Mouse (Mus musculus): ENCODE data around the gene Trim67. TPM values are rescaled to one million over a fixed set of nuclear protein-coding genes. Genes with fewer than 3 reads are reported as not detected.

Trim67 gene
- polyA plus RNA-seq, 1 experiment from 2014 or later: 0.36 TPM

- Histone ChIP-seq H3K27ac (no peak overlapping the region), H3K27me3 (peaks cover 69% of the 10 kb centered on the region), H3K4me2 (no peak overlapping the region), H3K4me3 (replicated peaks) (no peak overlapping the region), H3K9me3 (replicated peaks) (no peaks in the 10 kb centered on the region), H3K36me3 (no peaks in the 10 kb centered on the region), H3K9ac (no peak overlapping the region), H3K4me1 (peaks cover 34% of the 10 kb centered on the region)
- 64% methylated on average over 8 of the region's 8 CpGs for WGBS
- ATAC-seq (replicated peaks; ENCODE audit: low FRiP score): no peak
Measured at GRCm38 (mm10) chr8:124795781-124796488, 3.0 kb downstream of the Trim67 start.

- 46% methylated on average over 11 of the region's 11 CpGs for WGBS
- Histone ChIP-seq H3K4me2 (no peak overlapping the region), H3K36me3 (no peaks in the 10 kb centered on the region), H3K27me3 (peaks cover 31% of the 10 kb centered on the region), H3K27ac (no peak overlapping the region), H3K4me1 (no peaks in the 10 kb centered on the region), H3K9me3 (replicated peaks) (no peaks in the 10 kb centered on the region), H3K9ac (no peak overlapping the region), H3K4me3 (replicated peaks) (no peak overlapping the region)
- ATAC-seq (replicated peaks; ENCODE audit: low FRiP score): no peak
Measured at GRCm38 (mm10) chr8:124800542-124800941, 7.7 kb downstream of the Trim67 start.

GRCm38 (mm10) chr8:124803824-124804702 is 11.2 kb downstream of the Trim67 start:
- Histone ChIP-seq H3K9me3 (replicated peaks) (no peaks in the 10 kb centered on the region), H3K4me3 (replicated peaks) (no peak overlapping the region), H3K9ac (no peak overlapping the region), H3K27me3 (0 out of 2 replicates have a peak, but pooled peaks cover 10% of the 10 kb centered on the region), H3K27ac (no peak overlapping the region), H3K4me1 (no peaks in the 10 kb centered on the region), H3K36me3 (no peaks in the 10 kb centered on the region), H3K4me2 (no peak overlapping the region)
- no peak for ATAC-seq (replicated peaks; ENCODE audit: low FRiP score)
- 70% methylated on average over 12 of the region's 12 CpGs for WGBS

- no peak overlapping the region for H3K4me2 ChIP-seq
- H3K9me3 ChIP-seq (replicated peaks): no peaks in the 10 kb centered on the region
- no peaks in the 10 kb centered on the region for H3K4me1 ChIP-seq
- ATAC-seq (replicated peaks; ENCODE audit: low FRiP score): no peak
- 78% methylated on average over 4 of the region's 4 CpGs for WGBS
- no peak overlapping the region for H3K27ac ChIP-seq
- H3K36me3 ChIP-seq: no peaks in the 10 kb centered on the region
- H3K4me3 ChIP-seq (replicated peaks): no peak overlapping the region
- 0 out of 2 replicates have a peak, but pooled peaks cover 10% of the 10 kb centered on the region for H3K27me3 ChIP-seq
- H3K9ac ChIP-seq: no peak overlapping the region
Measured at GRCm38 (mm10) chr8:124805990-124806389, 13.1 kb downstream of the Trim67 start.

GRCm38 (mm10) chr8:124809419-124809818 is 16.5 kb downstream of the Trim67 start:
- H3K9me3 ChIP-seq (replicated peaks): no peaks in the 10 kb centered on the region
- H3K4me1 ChIP-seq: no peaks in the 10 kb centered on the region
- no peak overlapping the region for H3K4me2 ChIP-seq
- 0 out of 2 replicates have a peak, but pooled peaks cover 2% of the 10 kb centered on the region for H3K27me3 ChIP-seq
- 56% methylated on average over 2 of the region's 2 CpGs for WGBS
- H3K4me3 ChIP-seq (replicated peaks): no peak overlapping the region
- H3K27ac ChIP-seq: no peak overlapping the region
- no peaks in the 10 kb centered on the region for H3K36me3 ChIP-seq
- no peak overlapping the region for H3K9ac ChIP-seq
- ATAC-seq (replicated peaks; ENCODE audit: low FRiP score): no peak

- Histone ChIP-seq H3K27ac (no peak overlapping the region), H3K9me3 (replicated peaks) (no peaks in the 10 kb centered on the region), H3K4me3 (replicated peaks) (no peak overlapping the region), H3K9ac (no peak overlapping the region), H3K4me2 (no peak overlapping the region), H3K27me3 (0 out of 2 replicates have a peak, but pooled peaks cover 2% of the 10 kb centered on the region), H3K4me1 (no peaks in the 10 kb centered on the region), H3K36me3 (no peaks in the 10 kb centered on the region)
- no peak for ATAC-seq (replicated peaks; ENCODE audit: low FRiP score)
- WGBS: 59% methylated on average over 5 of the region's 5 CpGs
Measured at GRCm38 (mm10) chr8:124810056-124810610, 17.2 kb downstream of the Trim67 start.

GRCm38 (mm10) chr8:124810689-124811394 is 17.9 kb downstream of the Trim67 start:
- H3K4me1 ChIP-seq: no peaks in the 10 kb centered on the region
- H3K36me3 ChIP-seq: no peaks in the 10 kb centered on the region
- 46% methylated on average over 9 of the region's 9 CpGs for WGBS
- 0 out of 2 replicates have a peak, but pooled peaks cover 2% of the 10 kb centered on the region for H3K27me3 ChIP-seq
- H3K9ac ChIP-seq: no peak overlapping the region
- no peak overlapping the region for H3K4me2 ChIP-seq
- no peaks in the 10 kb centered on the region for H3K9me3 ChIP-seq (replicated peaks)
- no peak overlapping the region for H3K4me3 ChIP-seq (replicated peaks)
- no peak overlapping the region for H3K27ac ChIP-seq
- ATAC-seq (replicated peaks; ENCODE audit: low FRiP score): no peak

GRCm38 (mm10) chr8:124813326-124813725 is 20.4 kb downstream of the Trim67 start:
- H3K9me3 ChIP-seq (replicated peaks): 0 out of 2 replicates have a peak, but pooled peaks cover 5% of the 10 kb centered on the region
- no peaks in the 10 kb centered on the region for H3K36me3 ChIP-seq
- H3K9ac ChIP-seq: no peak overlapping the region
- no peak overlapping the region for H3K4me2 ChIP-seq
- H3K4me3 ChIP-seq (replicated peaks): no peak overlapping the region
- H3K4me1 ChIP-seq: no peaks in the 10 kb centered on the region
- no peak overlapping the region for H3K27ac ChIP-seq
- ATAC-seq (replicated peaks; ENCODE audit: low FRiP score): no peak
- H3K27me3 ChIP-seq: no peaks in the 10 kb centered on the region
- WGBS: 91% methylated on average over 4 of the region's 4 CpGs

GRCm38 (mm10) chr8:124815870-124816269 is 23.0 kb downstream of the Trim67 start:
- Histone ChIP-seq H3K27me3 (no peaks in the 10 kb centered on the region), H3K4me1 (peaks cover 5% of the 10 kb centered on the region; the same call in 1 of the 2 replicates), H3K27ac (no peak overlapping the region), H3K4me2 (no peak overlapping the region), H3K9ac (no peak overlapping the region), H3K4me3 (replicated peaks) (no peak overlapping the region), H3K9me3 (replicated peaks) (0 out of 2 replicates have a peak, but pooled peaks cover 5% of the 10 kb centered on the region), H3K36me3 (no peaks in the 10 kb centered on the region)
- 86% methylated on average over 12 of the region's 12 CpGs for WGBS
- ATAC-seq (replicated peaks; ENCODE audit: low FRiP score): no peak

GRCm38 (mm10) chr8:124816866-124817265 is 24.0 kb downstream of the Trim67 start:
- H3K4me3 ChIP-seq (replicated peaks): no peak overlapping the region
- no peak overlapping the region for H3K27ac ChIP-seq
- no peak overlapping the region for H3K4me2 ChIP-seq
- H3K36me3 ChIP-seq: no peaks in the 10 kb centered on the region
- ATAC-seq (replicated peaks; ENCODE audit: low FRiP score): no peak
- H3K4me1 ChIP-seq: peaks cover 5% of the 10 kb centered on the region; the same call in 1 of the 2 replicates
- 92% methylated on average over 11 of the region's 11 CpGs for WGBS
- 0 out of 2 replicates have a peak, but pooled peaks cover 5% of the 10 kb centered on the region for H3K9me3 ChIP-seq (replicated peaks)
- H3K9ac ChIP-seq: no peak overlapping the region
- no peaks in the 10 kb centered on the region for H3K27me3 ChIP-seq

- H3K4me2 ChIP-seq: no peak overlapping the region
- no peak for ATAC-seq (replicated peaks; ENCODE audit: low FRiP score)
Measured at GRCm38 (mm10) chr8:124817361-124817760, 24.5 kb downstream of the Trim67 start.

More at GRCm38 (mm10) chr8:124817361-124817760, 24.5 kb downstream of the Trim67 start:
- Histone ChIP-seq H3K36me3 (no peaks in the 10 kb centered on the region), H3K9me3 (replicated peaks) (0 out of 2 replicates have a peak, but pooled peaks cover 5% of the 10 kb centered on the region), H3K27me3 (no peaks in the 10 kb centered on the region), H3K4me3 (replicated peaks) (no peak overlapping the region), H3K27ac (no peak overlapping the region), H3K4me1 (peaks cover 5% of the 10 kb centered on the region; the same call in 1 of the 2 replicates), H3K9ac (no peak overlapping the region)
- WGBS: 88% methylated on average over 3 of the region's 3 CpGs
